Mouse (Mus musculus) spleen, postnatal 14 days (tissue): ENCODE measurements around the gene Cep57l1.

ENCODE experiments used
- DNase-seq, 2 experiments: peaks; one replicate each; pipeline ENCODE4 v3.0.0; 2021 to 2022; ENCODE audit warnings: low spot score in 2 of 2

The Cep57l1 gene

GRCm38 (mm10) chr10:41744006-41744405 lies 65.7 kb downstream of the Cep57l1 start:
- no peak for DNase-seq

- no peak for DNase-seq
These were observed 69.5 kb downstream of the Cep57l1 start for GRCm38 (mm10) chr10:41740221-41740620.

GRCm38 (mm10) chr10:41737245-41737644 lies 72.4 kb downstream of the Cep57l1 start:
- no peak for DNase-seq

GRCm38 (mm10) chr10:41735398-41735797 lies 74.3 kb downstream of the Cep57l1 start:
- DNase-seq: no peak

- no peak for DNase-seq
These were observed 76.5 kb downstream of the Cep57l1 start for GRCm38 (mm10) chr10:41733214-41733613.

- no peak for DNase-seq
These were observed 77.7 kb downstream of the Cep57l1 start for GRCm38 (mm10) chr10:41731932-41732331.

GRCm38 (mm10) chr10:41730746-41731145 lies 78.9 kb downstream of the Cep57l1 start:
- no peak for DNase-seq

- no peak for DNase-seq
These were observed 83.5 kb downstream of the Cep57l1 start for GRCm38 (mm10) chr10:41726215-41726614.

- no peak for DNase-seq
These were observed 90.1 kb downstream of the Cep57l1 start for GRCm38 (mm10) chr10:41719587-41719986.

GRCm38 (mm10) chr10:41716029-41716897 lies 93.4 kb downstream of the Cep57l1 start, which contains the start of gene Ccdc162:
Gene Ccdc162, minus strand, starts transcription at chr10:41716634.
- no peak for DNase-seq

- DNase-seq: no peak
These were observed 94.1 kb downstream of the Cep57l1 start for GRCm38 (mm10) chr10:41715557-41715956.

GRCm38 (mm10) chr10:41711467-41711866 lies 98.2 kb downstream of the Cep57l1 start:
- DNase-seq: no peak

- DNase-seq: no peak
These were observed 98.9 kb downstream of the Cep57l1 start for GRCm38 (mm10) chr10:41710773-41711172.

- DNase-seq: no peak
These were observed 100.3 kb downstream of the Cep57l1 start for GRCm38 (mm10) chr10:41709341-41709740.

- DNase-seq: no peak
These were observed 110.0 kb downstream of the Cep57l1 start for GRCm38 (mm10) chr10:41699669-41700068.

- no peak for DNase-seq
These were observed 112.6 kb downstream of the Cep57l1 start for GRCm38 (mm10) chr10:41697040-41697439.

GRCm38 (mm10) chr10:41690978-41691377 lies 118.7 kb downstream of the Cep57l1 start:
- DNase-seq: no peak

GRCm38 (mm10) chr10:41689941-41690887 lies 119.5 kb downstream of the Cep57l1 start:
- DNase-seq: peak; percentile 16 to 57

GRCm38 (mm10) chr10:41684548-41684996 lies 125.1 kb downstream of the Cep57l1 start:
- DNase-seq: no peak

- DNase-seq: peak; percentile 69 to 85
These were observed 126.9 kb downstream of the Cep57l1 start for GRCm38 (mm10) chr10:41682546-41683393.

- DNase-seq: peak; percentile 15 to 40
These were observed 130.8 kb downstream of the Cep57l1 start for GRCm38 (mm10) chr10:41678746-41679360.
